Mouse (Mus musculus) forebrain, embryonic 14.5 days (tissue): ENCODE measurements around the gene Rab11fip3. TPM values are rescaled to one million over a fixed set of nuclear protein-coding genes. Genes with fewer than 3 reads are reported as not detected.
A peak's percentile ranks its signal among the peaks of the same experiment; 100 is the strongest.

Source experiments
- ATAC-seq: fragments of 200-750 bp; cut with Nextera tagmentation; 2 replicates; pipeline ENCODE4 v1.8.0; 2017; ENCODE audit warnings: mild to moderate bottlenecking, moderate library complexity
- DNase-seq: peaks from one replicate; pipeline ENCODE4 v3.0.0-alpha.2; 2015; ENCODE audit warnings: low spot score
- H3K27ac ChIP-seq: fragments of 300-500 bp; sonication (generic); 2 replicates; pipeline ENCODE4 v1.5.1; 2014; ENCODE audit warnings: low read depth, mild to moderate bottlenecking, control low read depth, low read length, moderate library complexity
- H3K27me3 ChIP-seq: fragments of 300-500 bp; sonication (generic); replicated peaks from 2 replicates; pipeline ENCODE4 v1.6.1; 2014; ENCODE audit warnings: low read length, control low read depth, mixed read lengths; ENCODE audit not compliant: control insufficient read depth, insufficient read depth
- H3K36me3 ChIP-seq: fragments of 300-500 bp; sonication (generic); 2 replicates; pipeline ENCODE4 v1.6.1; 2014; ENCODE audit warnings: low read length, control low read depth; ENCODE audit not compliant: control insufficient read depth, insufficient read depth
- H3K4me1 ChIP-seq: fragments of 300-500 bp; sonication (generic); 2 replicates; pipeline ENCODE4 v1.6.1; 2014; ENCODE audit warnings: antibody characterized with exemption, low read length, control low read depth; ENCODE audit not compliant: control insufficient read depth, insufficient read depth
- H3K4me2 ChIP-seq: fragments of 300-500 bp; sonication (generic); 2 replicates; pipeline ENCODE4 v1.6.1; 2014; ENCODE audit warnings: mild to moderate bottlenecking, control low read depth, low read length
- H3K4me3 ChIP-seq: fragments of 300-500 bp; sonication (generic); 2 replicates; pipeline ENCODE4 v1.5.1; 2014; ENCODE audit warnings: low read depth, low read length, control low read depth
- H3K9ac ChIP-seq: fragments of 300-500 bp; sonication (generic); 2 replicates; pipeline ENCODE4 v1.6.1; 2014; ENCODE audit warnings: mild to moderate bottlenecking, low read length, control low read depth, moderate library complexity
- H3K9me3 ChIP-seq: fragments of 300-500 bp; sonication (generic); replicated peaks from 2 replicates; pipeline ENCODE4 v1.6.1; 2016; ENCODE audit warnings: low read length, control low read depth, mixed read lengths; ENCODE audit not compliant: control insufficient read depth
- WGBS: fragments of 180-500 bp; shearing (Covaris S2); extraction: QIAGEN DNeasy Blood & Tissue Kit; methylation state at CpG from one replicate; pipeline ENCODE4 v1.1.7; 2014; 5-methylcytosine and 5-hydroxymethylcytosine counted together
- polyA plus RNA-seq: library from polyadenylated mRNA; unstranded; fragments of >200 nt; fragmentation: Nextera tagmentation; extraction: Ambion mirVana; gene quantifications from 2 replicates; pipeline ENCODE4 v1.2.1, GENCODE M21; 2014

The Rab11fip3 gene
- polyA plus RNA-seq, 1 experiment from 2014 or later, result 15.2 TPM

- Histone ChIP-seq H3K27ac (no peak overlapping the region), H3K27me3 (no peaks in the 10 kb centered on the region), H3K9me3 (no peaks in the 10 kb centered on the region), H3K4me1 (no peaks in the 10 kb centered on the region), H3K4me3 (no peak overlapping the region), H3K36me3 (peaks cover 71% of the 10 kb centered on the region), H3K9ac (no peak overlapping the region), H3K4me2 (no peak overlapping the region)
- 95% methylated on average over 15 of the region's 15 CpGs for WGBS
- DNase-seq (no peak), ATAC-seq (no peak)
Observed at GRCm38 (mm10) chr17:26004711-26005110, 64.6 kb downstream of the Rab11fip3 start.

GRCm38 (mm10) chr17:26003864-26004263 lies 65.5 kb downstream of the Rab11fip3 start:
- H3K4me3 ChIP-seq, result no peak overlapping the region
- H3K4me1 ChIP-seq, result no peaks in the 10 kb centered on the region
- H3K27ac ChIP-seq, result no peak overlapping the region
- H3K36me3 ChIP-seq, result peaks cover 75% of the 10 kb centered on the region
- H3K9ac ChIP-seq, result no peak overlapping the region
- no peak overlapping the region for H3K4me2 ChIP-seq
- no peak for DNase-seq
- 91% methylated on average over 2 of the region's 2 CpGs for WGBS
- no peaks in the 10 kb centered on the region for H3K9me3 ChIP-seq
- H3K27me3 ChIP-seq, result no peaks in the 10 kb centered on the region
- ATAC-seq, result no peak

GRCm38 (mm10) chr17:25998425-25998824 lies 70.9 kb downstream of the Rab11fip3 start:
- WGBS, result 93% methylated on average over 11 of the region's 11 CpGs
- H3K36me3 ChIP-seq, result peaks cover 71% of the 10 kb centered on the region

GRCm38 (mm10) chr17:25993489-25993888 lies 75.9 kb downstream of the Rab11fip3 start:
- no peak overlapping the region for H3K27ac ChIP-seq
- WGBS, result 95% methylated on average over 3 of the region's 3 CpGs
- H3K4me2 ChIP-seq, result no peak overlapping the region
- no peak for DNase-seq
- no peaks in the 10 kb centered on the region for H3K4me1 ChIP-seq
- H3K9ac ChIP-seq, result no peak overlapping the region
- no peaks in the 10 kb centered on the region for H3K9me3 ChIP-seq
- H3K36me3 ChIP-seq, result peaks cover 87% of the 10 kb centered on the region
- H3K27me3 ChIP-seq, result no peaks in the 10 kb centered on the region
- H3K4me3 ChIP-seq, result no peak overlapping the region
- no peak for ATAC-seq

More at GRCm38 (mm10) chr17:25998425-25998824, 70.9 kb downstream of the Rab11fip3 start:
- no peaks in the 10 kb centered on the region for H3K9me3 ChIP-seq
- no peaks in the 10 kb centered on the region for H3K27me3 ChIP-seq
- H3K9ac ChIP-seq, result no peak overlapping the region
- no peak overlapping the region for H3K27ac ChIP-seq
- ATAC-seq (no peak), DNase-seq (no peak)
- no peak overlapping the region for H3K4me2 ChIP-seq
- no peaks in the 10 kb centered on the region for H3K4me1 ChIP-seq
- no peak overlapping the region for H3K4me3 ChIP-seq

GRCm38 (mm10) chr17:25992274-25992673 lies 77.1 kb downstream of the Rab11fip3 start:
- no peak overlapping the region for H3K27ac ChIP-seq
- H3K27me3 ChIP-seq, result no peaks in the 10 kb centered on the region
- DNase-seq, result no peak
- peaks cover 77% of the 10 kb centered on the region for H3K36me3 ChIP-seq
- H3K4me3 ChIP-seq, result no peak overlapping the region
- H3K9ac ChIP-seq, result no peak overlapping the region
- no peaks in the 10 kb centered on the region for H3K9me3 ChIP-seq
- no peak overlapping the region for H3K4me2 ChIP-seq
- H3K4me1 ChIP-seq, result no peaks in the 10 kb centered on the region
- 94% methylated on average over 4 of the region's 4 CpGs for WGBS
- ATAC-seq, result no peak

GRCm38 (mm10) chr17:25990331-25990730 lies 79.0 kb downstream of the Rab11fip3 start:
- H3K9ac ChIP-seq, result no peak overlapping the region
- H3K4me3 ChIP-seq, result no peak overlapping the region
- 0 out of 2 replicates have a peak, but pooled peaks cover 2% of the 10 kb centered on the region for H3K4me1 ChIP-seq
- H3K27me3 ChIP-seq, result no peaks in the 10 kb centered on the region
- peaks cover 65% of the 10 kb centered on the region for H3K36me3 ChIP-seq
- H3K4me2 ChIP-seq, result no peak overlapping the region
- WGBS, result 98% methylated on average over 5 of the region's 5 CpGs
- ATAC-seq, result no peak
- no peaks in the 10 kb centered on the region for H3K9me3 ChIP-seq
- no peak for DNase-seq
- H3K27ac ChIP-seq, result no peak overlapping the region

- DNase-seq (peak; percentile 99), ATAC-seq (peak; percentile 100)
- under 1% methylated on average over 87 of the region's 91 CpGs for WGBS
- Histone ChIP-seq H3K27ac (peak within 1 kb of the TSS; percentile 84), H3K9ac (peak within 1 kb of the TSS; percentile 90), H3K9me3 (no peaks in the 10 kb centered on the region), H3K27me3 (no peaks in the 10 kb centered on the region), H3K4me2 (peak within 1 kb of the TSS; percentile 60), H3K4me3 (peak within 1 kb of the TSS; percentile 90), H3K36me3 (peaks cover 22% of the 10 kb centered on the region), H3K4me1 (peaks cover 13% of the 10 kb centered on the region; the same call in 1 of the 2 replicates)
Observed at GRCm38 (mm10) chr17:25985306-25986294, 83.8 kb downstream of the Rab11fip3 start, which contains the start of gene Capn15. Gene Capn15 (minus strand): TSS chr17:25985796.

GRCm38 (mm10) chr17:25984556-25985305 lies 84.6 kb downstream of the Rab11fip3 start:
- H3K9me3 ChIP-seq, result no peaks in the 10 kb centered on the region
- peaks cover 13% of the 10 kb centered on the region for H3K36me3 ChIP-seq
- ATAC-seq, result no peak
- no peaks in the 10 kb centered on the region for H3K27me3 ChIP-seq
- H3K4me2 ChIP-seq, result peak overlapping the region; percentile 60
- peak overlapping the region; percentile 90 for H3K9ac ChIP-seq
- WGBS, result 12% methylated on average over 17 of the region's 17 CpGs
- peak; percentile 4 for DNase-seq
- peaks cover 13% of the 10 kb centered on the region; the same call in 1 of the 2 replicates for H3K4me1 ChIP-seq
- H3K4me3 ChIP-seq, result peak overlapping the region; percentile 90
- H3K27ac ChIP-seq, result peak overlapping the region; percentile 84
